Mouse (Mus musculus) stomach, postnatal 0 days (tissue): ENCODE results near the gene Trpm8. TPM values are rescaled to one million over a fixed set of nuclear protein-coding genes. Genes with fewer than 3 reads are reported as not detected.
A peak's percentile ranks its signal among the peaks of the same experiment; 100 is the strongest.

Experiments
- ATAC-seq: fragments of 200-750 bp; cut with Nextera tagmentation; 2 replicates; pipeline ENCODE4 v1.8.0; 2017; ENCODE audit not compliant: low FRiP score, low TSS enrichment
- DNase-seq: peaks from one replicate; pipeline ENCODE4 v3.0.0-alpha.2; 2016; ENCODE audit warnings: low spot score
- H3K27ac ChIP-seq: fragments of 300-500 bp; sonication (generic); replicated peaks from 2 replicates; pipeline ENCODE4 v1.5.1; 2014; ENCODE audit warnings: mild to moderate bottlenecking, control low read depth
- H3K27me3 ChIP-seq: fragments of 300-500 bp; sonication (generic); 2 replicates; pipeline ENCODE4 v1.6.1; 2014; ENCODE audit warnings: low read length; ENCODE audit not compliant: control insufficient read depth, insufficient read depth
- H3K36me3 ChIP-seq: fragments of 300-500 bp; sonication (generic); 2 replicates; pipeline ENCODE4 v1.6.1; 2014; ENCODE audit warnings: low read length, mixed read lengths; ENCODE audit not compliant: control insufficient read depth, insufficient read depth
- H3K4me1 ChIP-seq: fragments of 300-500 bp; sonication (generic); replicated peaks from 2 replicates; pipeline ENCODE4 v1.6.1; 2014; ENCODE audit warnings: antibody characterized with exemption; ENCODE audit not compliant: control insufficient read depth, insufficient read depth
- H3K4me2 ChIP-seq: fragments of 300-500 bp; sonication (generic); replicated peaks from 2 replicates; pipeline ENCODE4 v1.6.1; 2014; ENCODE audit warnings: low read depth, mild to moderate bottlenecking, control low read depth, moderate library complexity
- H3K4me3 ChIP-seq: fragments of 300-500 bp; sonication (generic); 2 replicates; pipeline ENCODE4 v1.5.1; 2014; ENCODE audit warnings: low read depth, low read length, control low read depth
- H3K9ac ChIP-seq: fragments of 300-500 bp; sonication (generic); 2 replicates; pipeline ENCODE4 v1.6.1; 2014; ENCODE audit warnings: mild to moderate bottlenecking, low read length, control low read depth, mixed read lengths
- H3K9me3 ChIP-seq: fragments of 300-500 bp; sonication (generic); 2 replicates; pipeline ENCODE4 v1.6.1; 2016; ENCODE audit warnings: low read length; ENCODE audit not compliant: control insufficient read depth
- CTCF ChIP-seq: IDR thresholded peaks from 2 replicates; pipeline ENCODE4 v1.5.1; 2016; ENCODE audit warnings: antibody characterized with exemption, low read depth, mild to moderate bottlenecking, moderate library complexity
- EP300 ChIP-seq: optimal IDR thresholded peaks from 2 replicates; pipeline ENCODE3; 2016; ENCODE audit warnings: antibody characterized with exemption
- WGBS: fragments of 180-500 bp; shearing (Covaris S2); extraction: QIAGEN DNeasy Blood & Tissue Kit; methylation state at CpG from one replicate; pipeline ENCODE4 v1.1.7; 2014; 5-methylcytosine and 5-hydroxymethylcytosine counted together
- polyA plus RNA-seq: library from polyadenylated mRNA; unstranded; fragments of >200 nt; fragmentation: Nextera tagmentation; extraction: Ambion mirVana; gene quantifications from 2 replicates; pipeline ENCODE4 v1.2.1, GENCODE M21; 2015

The Trpm8 gene
- polyA plus RNA-seq, 1 experiment from 2014 or later: 0.06 TPM

- Histone ChIP-seq H3K4me2 (no peak overlapping the region), H3K9ac (no peak overlapping the region), H3K4me3 (no peak overlapping the region), H3K27me3 (no peaks in the 10 kb centered on the region), H3K27ac (no peak overlapping the region), H3K4me1 (no peaks in the 10 kb centered on the region), H3K36me3 (no peaks in the 10 kb centered on the region), H3K9me3 (no peaks in the 10 kb centered on the region)
- ATAC-seq (no peak), DNase-seq (no peak)
- 58% methylated on average over 2 of the region's 2 CpGs for WGBS
- TF ChIP-seq EP300 (no peak), CTCF (no peak)
Measured at GRCm38 (mm10) chr1:88418943-88419342, 141.5 kb downstream of the Trpm8 start.

- peak; percentile 21; the same call in 1 of the 2 replicates for ATAC-seq
- DNase-seq: peak; percentile 30
- TF ChIP-seq CTCF (no peak), EP300 (no peak)
- no peaks in the 10 kb centered on the region for H3K4me1 ChIP-seq
- H3K9me3 ChIP-seq: no peaks in the 10 kb centered on the region
- no peak overlapping the region for H3K9ac ChIP-seq
- H3K27me3 ChIP-seq: no peaks in the 10 kb centered on the region
- H3K4me2 ChIP-seq: no peak overlapping the region
- no peak overlapping the region for H3K27ac ChIP-seq
- WGBS: 58% methylated on average over 10 of the region's 10 CpGs
- H3K36me3 ChIP-seq: no peaks in the 10 kb centered on the region
- no peak overlapping the region for H3K4me3 ChIP-seq
Measured at GRCm38 (mm10) chr1:88422045-88422444, 144.6 kb downstream of the Trpm8 start.

GRCm38 (mm10) chr1:88422846-88423395 is 145.5 kb downstream of the Trpm8 start:
- no peak for TF ChIP-seq CTCF
- no peak for TF ChIP-seq EP300
- Histone ChIP-seq H3K4me3 (no peak overlapping the region), H3K4me2 (no peak overlapping the region), H3K9ac (no peak overlapping the region), H3K27ac (no peak overlapping the region), H3K36me3 (no peaks in the 10 kb centered on the region), H3K27me3 (no peaks in the 10 kb centered on the region), H3K9me3 (no peaks in the 10 kb centered on the region), H3K4me1 (no peaks in the 10 kb centered on the region)
- ATAC-seq: no peak
- DNase-seq: no peak
- WGBS: 50% methylated on average over 7 of the region's 7 CpGs

- Histone ChIP-seq H3K4me1 (no peaks in the 10 kb centered on the region), H3K9ac (no peak overlapping the region), H3K4me2 (no peak overlapping the region), H3K36me3 (no peaks in the 10 kb centered on the region), H3K9me3 (no peaks in the 10 kb centered on the region), H3K27me3 (no peaks in the 10 kb centered on the region), H3K27ac (no peak overlapping the region), H3K4me3 (no peak overlapping the region)
- DNase-seq: peak; percentile 88
- peak; percentile 69 for ATAC-seq
- WGBS: 20% methylated on average over 8 of the region's 8 CpGs
- TF ChIP-seq CTCF (peak; percentile 98), EP300 (no peak)
Measured at GRCm38 (mm10) chr1:88424602-88425252, 147.3 kb downstream of the Trpm8 start.

DNA sequence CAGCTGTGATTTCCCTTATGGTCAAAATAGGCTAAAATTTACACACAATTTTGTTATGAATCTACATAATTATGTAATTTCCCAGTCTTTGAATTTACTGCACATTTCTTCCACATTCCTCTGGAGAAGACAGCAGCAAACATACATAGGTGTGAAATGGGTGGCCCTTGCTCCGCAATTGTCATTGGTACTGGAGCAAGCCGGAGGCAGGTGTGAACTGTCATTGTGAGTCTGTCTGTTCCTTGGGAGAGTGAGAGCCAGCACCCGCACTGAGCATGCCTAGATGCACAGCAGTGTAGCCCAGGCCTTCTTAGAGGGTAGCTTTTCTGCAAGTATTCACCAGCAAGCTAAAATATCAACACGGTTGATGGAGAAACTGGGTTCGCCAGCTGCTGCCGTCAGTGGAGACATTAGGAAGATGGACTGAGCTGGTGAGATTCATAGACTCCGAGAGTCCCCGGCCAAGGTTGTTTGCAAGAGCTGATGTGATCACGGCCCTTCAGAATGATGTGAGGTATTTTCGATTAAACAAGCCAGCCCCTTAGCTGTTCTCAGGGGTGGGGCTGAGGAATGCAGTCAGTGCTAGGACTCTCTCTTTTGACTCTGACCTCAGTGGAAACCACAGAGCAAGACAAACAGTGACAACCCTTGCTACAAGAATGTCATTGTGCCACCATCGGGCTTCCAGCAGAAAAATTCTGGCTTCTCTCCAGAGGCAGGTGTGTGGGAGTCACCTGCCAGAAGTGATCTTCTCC is 150.7 kb downstream of the Trpm8 start:
- H3K36me3 ChIP-seq: no peaks in the 10 kb centered on the region
- 33% methylated on average over 11 of the region's 11 CpGs for WGBS
- no peak overlapping the region for H3K9ac ChIP-seq
- no peaks in the 10 kb centered on the region for H3K27me3 ChIP-seq
- no peak overlapping the region for H3K4me2 ChIP-seq
- ATAC-seq: peak; percentile 64
- H3K9me3 ChIP-seq: no peaks in the 10 kb centered on the region
- H3K27ac ChIP-seq: peak overlapping the region; percentile 13; the same call in 1 of the 2 replicates
- no peak overlapping the region for H3K4me3 ChIP-seq
- DNase-seq: peak; percentile 40
- TF ChIP-seq EP300 (no peak), CTCF (no peak)
- H3K4me1 ChIP-seq: no peaks in the 10 kb centered on the region

- Histone ChIP-seq H3K27me3 (no peaks in the 10 kb centered on the region), H3K9ac (no peak overlapping the region), H3K36me3 (no peaks in the 10 kb centered on the region), H3K27ac (no peak overlapping the region), H3K4me2 (no peak overlapping the region), H3K9me3 (no peaks in the 10 kb centered on the region), H3K4me3 (no peak overlapping the region), H3K4me1 (no peaks in the 10 kb centered on the region)
- no peak for TF ChIP-seq EP300
- no peak for TF ChIP-seq CTCF
- 67% methylated on average over 1 of the region's 1 CpGs for WGBS
- no peak for ATAC-seq
- no peak for DNase-seq
Measured at GRCm38 (mm10) chr1:88429413-88429812, 152.0 kb downstream of the Trpm8 start.
